In genomic region chr15:84217969-84218782, GRCm38 (mm10) we compare ENCODE assay signal across 12 mouse cellular contexts. TPM values are rescaled to one million over a fixed set of nuclear protein-coding genes. Genes with fewer than 3 reads are reported as not detected.
DNase-seq lines count a peak whose midpoint lies in the region; ATAC-seq lines count a peak whose summit lies in the region.
"Had no signal": no experiment of that assay in that cellular context is flagged by ENCODE, and none has a peak within 500 bp of the region (broad histone marks: within the 10 kb centered on the region; RNA-seq: fewer than 3 reads in every experiment).

No protein-coding gene starts in this region.

- intact Hi-C loops in heart, postnatal 36 days (cut with DNase I), result loop anchor here (10.0 kb wide), 1 partner anchor 217 kb away; no protein-coding TSS in a partner anchor

- no peaks in the 10 kb centered on the region for H3K27me3 ChIP-seq in heart, embryonic 10.5 days (ENCODE audit: insufficient read depth, poor library complexity, severe bottlenecking)
- H3K27me3 ChIP-seq in midbrain, embryonic 13.5 days, result no peaks in the 10 kb centered on the region
- no peaks in the 10 kb centered on the region for H3K27me3 ChIP-seq in midbrain, embryonic 14.5 days (ENCODE audit: control insufficient read depth, insufficient read depth, low read length)
- no peaks in the 10 kb centered on the region for H3K27me3 ChIP-seq in hindbrain, embryonic 13.5 days
- no peaks in the 10 kb centered on the region for H3K27me3 ChIP-seq in neural tube, embryonic 14.5 days (ENCODE audit: control insufficient read depth, insufficient read depth, low read length)

- H3K9me3 ChIP-seq in heart, embryonic 10.5 days, result no peaks in the 10 kb centered on the region
- no peaks in the 10 kb centered on the region for H3K9me3 ChIP-seq in midbrain, embryonic 13.5 days
- no peaks in the 10 kb centered on the region for H3K9me3 ChIP-seq in midbrain, embryonic 14.5 days (ENCODE audit: control insufficient read depth, low read length)
- no peaks in the 10 kb centered on the region for H3K9me3 ChIP-seq in hindbrain, embryonic 13.5 days
- H3K9me3 ChIP-seq in neural tube, embryonic 14.5 days (ENCODE audit: control insufficient read depth, low read length), result no peaks in the 10 kb centered on the region

- peaks cover 17% of the 10 kb centered on the region for H3K36me3 ChIP-seq in heart, embryonic 10.5 days
- H3K36me3 ChIP-seq in midbrain, embryonic 13.5 days, result peaks cover 12% of the 10 kb centered on the region
- peaks cover 9% of the 10 kb centered on the region for H3K36me3 ChIP-seq in midbrain, embryonic 14.5 days (ENCODE audit: control insufficient read depth, insufficient read depth, low read length)
- peaks cover 10% of the 10 kb centered on the region for H3K36me3 ChIP-seq in hindbrain, embryonic 13.5 days
- H3K36me3 ChIP-seq in neural tube, embryonic 14.5 days (ENCODE audit: control insufficient read depth, insufficient read depth, low read length), result no peaks in the 10 kb centered on the region

- ATAC-seq in midbrain, embryonic 13.5 days, result peak; percentile 46; the same call in 1 of the 2 replicates
- ATAC-seq in midbrain, embryonic 14.5 days (ENCODE audit: low FRiP score, low TSS enrichment), result no peak
- peak; percentile 41; the same call in 1 of the 2 replicates for ATAC-seq in hindbrain, embryonic 13.5 days (ENCODE audit: low FRiP score)
- 0 out of 2 replicates have a peak, but pooled peaks have one; percentile 36 for ATAC-seq in neural tube, embryonic 14.5 days (ENCODE audit: low read depth)
- ATAC-seq in CD4-positive, CD25-positive, alpha-beta regulatory T cell, adult 4 months, result no peak
- ATAC-seq: inflammation-experienced regulatory T-cells, adult 6 months had no signal

- peaks cover 66% of the 10 kb centered on the region for H3K4me1 ChIP-seq in heart, embryonic 10.5 days
- H3K4me1 ChIP-seq in midbrain, embryonic 13.5 days (replicated peaks), result peaks cover 39% of the 10 kb centered on the region
- peaks cover 9% of the 10 kb centered on the region for H3K4me1 ChIP-seq in midbrain, embryonic 14.5 days (ENCODE audit: control insufficient read depth, insufficient read depth, low read length)
- H3K4me1 ChIP-seq in hindbrain, embryonic 13.5 days (replicated peaks), result peaks cover 56% of the 10 kb centered on the region
- H3K4me1 ChIP-seq in neural tube, embryonic 14.5 days (ENCODE audit: control insufficient read depth, insufficient read depth, low read length), result peaks cover 14% of the 10 kb centered on the region; the same call in 1 of the 2 replicates

- H3K4me3 ChIP-seq in heart, embryonic 10.5 days, result no peak overlapping the region
- no peak overlapping the region for H3K4me3 ChIP-seq in midbrain, embryonic 13.5 days (replicated peaks)
- no peak overlapping the region for H3K4me3 ChIP-seq in midbrain, embryonic 14.5 days (replicated peaks; ENCODE audit: low read depth, low read length)
- H3K4me3 ChIP-seq in hindbrain, embryonic 13.5 days, result no peak overlapping the region
- no peak overlapping the region for H3K4me3 ChIP-seq in neural tube, embryonic 14.5 days (ENCODE audit: low read depth, low read length)
- H3K4me3 ChIP-seq: left cerebral cortex, adult 2 months had no signal

- H3K27ac ChIP-seq in heart, embryonic 10.5 days, result peak overlapping the region; percentile 82
- H3K27ac ChIP-seq in midbrain, embryonic 13.5 days, result peak overlapping the region; percentile 14; the same call in 1 of the 2 replicates
- H3K27ac ChIP-seq in midbrain, embryonic 14.5 days (replicated peaks; ENCODE audit: low read depth, low read length), result no peak overlapping the region
- peak overlapping the region; percentile 72 for H3K27ac ChIP-seq in hindbrain, embryonic 13.5 days
- H3K27ac ChIP-seq in neural tube, embryonic 14.5 days (ENCODE audit: low read depth, low read length), result no peak overlapping the region
- H3K27ac ChIP-seq: left cerebral cortex, adult 2 months had no signal

- no peak for DNase-seq in heart, embryonic 10.5 days (ENCODE audit: low spot score)
- DNase-seq in heart, postnatal 36 days, result no peak
- DNase-seq in midbrain, embryonic 14.5 days, result no peak
- no peak for DNase-seq in thymus, adult 18-20 months
- DNase-seq: cerebellum, adult 11-12 months had no signal

- WGBS in heart, embryonic 10.5 days, result 36% methylated on average over 23 of the region's 23 CpGs
- 60% methylated on average over 23 of the region's 23 CpGs for WGBS in midbrain, embryonic 13.5 days
- WGBS in midbrain, embryonic 14.5 days, result 60% methylated on average over 23 of the region's 23 CpGs
- WGBS in hindbrain, embryonic 13.5 days, result 29% methylated on average over 23 of the region's 23 CpGs
- WGBS in neural tube, embryonic 14.5 days, result 14% methylated on average over 23 of the region's 23 CpGs

- no peak overlapping the region for H3K9ac ChIP-seq in midbrain, embryonic 13.5 days (replicated peaks)
- H3K9ac ChIP-seq in midbrain, embryonic 14.5 days (replicated peaks; ENCODE audit: low read length), result no peak overlapping the region
- peak overlapping the region; percentile 24; the same call in 1 of the 2 replicates for H3K9ac ChIP-seq in hindbrain, embryonic 13.5 days
- H3K9ac ChIP-seq in neural tube, embryonic 14.5 days (replicated peaks; ENCODE audit: low read depth, low read length), result no peak overlapping the region

- no peak overlapping the region for H3K4me2 ChIP-seq in midbrain, embryonic 13.5 days (replicated peaks)
- H3K4me2 ChIP-seq in midbrain, embryonic 14.5 days (ENCODE audit: low read length), result no peak overlapping the region
- 0 out of 2 replicates have a peak overlapping the region, but pooled peaks have one; percentile 1 for H3K4me2 ChIP-seq in hindbrain, embryonic 13.5 days
- H3K4me2 ChIP-seq in neural tube, embryonic 14.5 days (ENCODE audit: low read depth, low read length), result no peak overlapping the region

RNA-seq across cellular contexts. Expression of gene Parvb, which starts 13.7 kb away (rescaled TPM):
- polyA plus RNA-seq in heart, embryonic 10.5 days (2016; fragmentation: Nextera tagmentation; extraction: Ambion mirVana), result 12.8 and 17.6 TPM in 2 replicates
- 100 to 1,000 TPM; 110 to 142 TPM for total RNA-seq in heart, postnatal 36 days (2021)
- polyA plus RNA-seq in midbrain, embryonic 13.5 days (2015; fragmentation: Nextera tagmentation; extraction: Ambion mirVana), result 4.7 and 6.2 TPM in 2 replicates
- 4.4 and 4.9 TPM in 2 replicates for polyA plus RNA-seq in midbrain, embryonic 14.5 days (2014; fragmentation: Nextera tagmentation; extraction: Ambion mirVana)
- polyA plus RNA-seq in hindbrain, embryonic 13.5 days (2015; fragmentation: Nextera tagmentation; extraction: Ambion mirVana), result 3.9 and 4.5 TPM in 2 replicates
- 3.3 and 5.7 TPM in 2 replicates for polyA plus RNA-seq in neural tube, embryonic 14.5 days (2014; fragmentation: Nextera tagmentation; extraction: Ambion mirVana)
- 1 to 10 TPM in 1 of 2 experiments, not detected in 1; 2.4 TPM for polyA plus RNA-seq in CD4-positive, CD25-positive, alpha-beta regulatory T cell, adult 4 months (2017; shearing (Covaris generic))

RNA-seq across cellular contexts. Expression of gene Samm50, which starts 26.1 kb away (rescaled TPM):
- polyA plus RNA-seq in heart, embryonic 10.5 days (2016; fragmentation: Nextera tagmentation; extraction: Ambion mirVana), result 122 and 132 TPM in 2 replicates
- total RNA-seq in heart, postnatal 36 days (2021), result 100 to 1,000 TPM; 270 to 286 TPM
- polyA plus RNA-seq in midbrain, embryonic 13.5 days (2015; fragmentation: Nextera tagmentation; extraction: Ambion mirVana), result 83.1 and 85.9 TPM in 2 replicates
- polyA plus RNA-seq in midbrain, embryonic 14.5 days (2014; fragmentation: Nextera tagmentation; extraction: Ambion mirVana), result 54.2 and 70.8 TPM in 2 replicates
- 77.1 and 77.2 TPM in 2 replicates for polyA plus RNA-seq in hindbrain, embryonic 13.5 days (2015; fragmentation: Nextera tagmentation; extraction: Ambion mirVana)
- polyA plus RNA-seq in neural tube, embryonic 14.5 days (2014; fragmentation: Nextera tagmentation; extraction: Ambion mirVana), result 55.2 and 63.2 TPM in 2 replicates
- 10 to 100 TPM; 44.3 to 56.1 TPM for polyA plus RNA-seq in CD4-positive, CD25-positive, alpha-beta regulatory T cell, adult 4 months (2017; shearing (Covaris generic))

RNA-seq across cellular contexts. Expression of gene Pnpla3, which starts 50.5 kb away (rescaled TPM):
- 0.51 and 0.68 TPM in 2 replicates for polyA plus RNA-seq in heart, embryonic 10.5 days (2016; fragmentation: Nextera tagmentation; extraction: Ambion mirVana)
- total RNA-seq in heart, postnatal 36 days (2021), result 1 to 10 TPM; 1.9 to 2.9 TPM
- 4.1 and 4.5 TPM in 2 replicates for polyA plus RNA-seq in midbrain, embryonic 13.5 days (2015; fragmentation: Nextera tagmentation; extraction: Ambion mirVana)
- 3.3 and 4.5 TPM in 2 replicates for polyA plus RNA-seq in midbrain, embryonic 14.5 days (2014; fragmentation: Nextera tagmentation; extraction: Ambion mirVana)
- 3.9 and 5.0 TPM in 2 replicates for polyA plus RNA-seq in hindbrain, embryonic 13.5 days (2015; fragmentation: Nextera tagmentation; extraction: Ambion mirVana)
- 6.0 and 6.1 TPM in 2 replicates for polyA plus RNA-seq in neural tube, embryonic 14.5 days (2014; fragmentation: Nextera tagmentation; extraction: Ambion mirVana)
- polyA plus RNA-seq in CD4-positive, CD25-positive, alpha-beta regulatory T cell, adult 4 months (2017; shearing (Covaris generic)), result 1 to 10 TPM in 1 of 2 experiments, not detected in 1; 1.9 TPM
- polyA plus RNA-seq: C2C12 had no signal

Comparison
In these comparisons a context has a peak if more than half of its experiments do, and no peak if none do; other contexts are left out.
1. H3K27ac ChIP-seq: peak in heart, embryonic 10.5 days (single experiment), midbrain, embryonic 13.5 days (single experiment) and hindbrain, embryonic 13.5 days (single experiment); none in midbrain, embryonic 14.5 days (single experiment) and neural tube, embryonic 14.5 days (single experiment).
2. ATAC-seq: peak in midbrain, embryonic 13.5 days (single experiment), hindbrain, embryonic 13.5 days (single experiment) and neural tube, embryonic 14.5 days (single experiment); none in midbrain, embryonic 14.5 days (single experiment) and CD4-positive, CD25-positive, alpha-beta regulatory T cell, adult 4 months (single experiment).